Mouse (Mus musculus) hindbrain, embryonic 10.5 days (tissue): Measurements from ENCODE around the gene Ppp6c. TPM values are rescaled to one million over a fixed set of nuclear protein-coding genes. Genes with fewer than 3 reads are reported as not detected.
"Not testable (repeated sequence)": the region's sequence is repeated elsewhere in the genome, so short reads cannot be mapped to it uniquely, and the experiment has no call there.

Experiments used
- DNase-seq: peaks from one replicate; pipeline ENCODE4 v3.0.0-alpha.2; 2017; ENCODE audit warnings: low spot score
- H3K27ac ChIP-seq: fragments of 300-500 bp; sonication (generic); 2 replicates; pipeline ENCODE4 v1.5.1; 2016; ENCODE audit warnings: mild to moderate bottlenecking, moderate library complexity
- H3K27me3 ChIP-seq: fragments of 300-500 bp; sonication (generic); 2 replicates; pipeline ENCODE4 v1.6.1; 2016; ENCODE audit warnings: mild to moderate bottlenecking; ENCODE audit not compliant: poor library complexity, insufficient read depth, severe bottlenecking
- H3K36me3 ChIP-seq: fragments of 300-500 bp; sonication (generic); 2 replicates; pipeline ENCODE4 v1.6.1; 2016; ENCODE audit warnings: mild to moderate bottlenecking, moderate library complexity
- H3K4me1 ChIP-seq: fragments of 300-500 bp; sonication (generic); replicated peaks from 2 replicates; pipeline ENCODE4 v1.6.1; 2016; ENCODE audit warnings: mild to moderate bottlenecking
- H3K4me3 ChIP-seq: fragments of 300-500 bp; sonication (generic); 2 replicates; pipeline ENCODE4 v1.5.1; 2016; ENCODE audit warnings: mild to moderate bottlenecking, moderate library complexity
- H3K9me3 ChIP-seq: fragments of 300-500 bp; sonication (generic); 2 replicates; pipeline ENCODE4 v1.6.1; 2016; ENCODE audit warnings: mild to moderate bottlenecking, moderate library complexity
- WGBS: fragments of 180-500 bp; shearing (Covaris S2); methylation state at CpG from one replicate; pipeline ENCODE4 v1.1.7; 2016; 5-methylcytosine and 5-hydroxymethylcytosine counted together
- polyA plus RNA-seq: library from polyadenylated mRNA; unstranded; fragments of >200 nt; fragmentation: Nextera tagmentation; extraction: Ambion mirVana; gene quantifications from 2 replicates; pipeline ENCODE4 v1.2.1, GENCODE M21; 2016

Ppp6c gene
- 80.0 and 85.8 TPM in 2 replicates for polyA plus RNA-seq

GRCm38 (mm10) chr2:39226019-39226640 is at the start of gene Ppp6c:
Gene Ppp6c, minus strand, starts transcription at chr2:39226451.
- no peaks in the 10 kb centered on the region for H3K36me3 ChIP-seq
- H3K4me3 ChIP-seq, result peak within 1 kb of the TSS; percentile 74
- peak; percentile 95 for DNase-seq
- WGBS, result under 1% methylated on average over 56 of the region's 56 CpGs
- H3K27ac ChIP-seq, result peak within 1 kb of the TSS; percentile 93
- no peaks in the 10 kb centered on the region for H3K27me3 ChIP-seq
- peaks cover 17% of the 10 kb centered on the region for H3K4me1 ChIP-seq
- H3K9me3 ChIP-seq, result no peaks in the 10 kb centered on the region

GRCm38 (mm10) chr2:39268357-39268756 is 42.1 kb upstream of the Ppp6c start:
- peak; percentile 10 for DNase-seq
- no peaks in the 10 kb centered on the region for H3K36me3 ChIP-seq
- no peaks in the 10 kb centered on the region for H3K4me1 ChIP-seq
- no peaks in the 10 kb centered on the region for H3K27me3 ChIP-seq
- peaks cover 12% of the 10 kb centered on the region; the same call in 1 of the 2 replicates for H3K9me3 ChIP-seq
- no peak overlapping the region for H3K27ac ChIP-seq
- 60% methylated on average over 3 of the region's 3 CpGs for WGBS
- no peak overlapping the region for H3K4me3 ChIP-seq

GRCm38 (mm10) chr2:39252275-39252674 is 26.0 kb upstream of the Ppp6c start:
- not testable (repeated sequence) for H3K4me1 ChIP-seq, DNase-seq, H3K4me3 ChIP-seq, H3K27me3 ChIP-seq, H3K36me3 ChIP-seq, H3K9me3 ChIP-seq, H3K27ac ChIP-seq
- WGBS, result 95% methylated on average over 11 of the region's 11 CpGs

DNA sequence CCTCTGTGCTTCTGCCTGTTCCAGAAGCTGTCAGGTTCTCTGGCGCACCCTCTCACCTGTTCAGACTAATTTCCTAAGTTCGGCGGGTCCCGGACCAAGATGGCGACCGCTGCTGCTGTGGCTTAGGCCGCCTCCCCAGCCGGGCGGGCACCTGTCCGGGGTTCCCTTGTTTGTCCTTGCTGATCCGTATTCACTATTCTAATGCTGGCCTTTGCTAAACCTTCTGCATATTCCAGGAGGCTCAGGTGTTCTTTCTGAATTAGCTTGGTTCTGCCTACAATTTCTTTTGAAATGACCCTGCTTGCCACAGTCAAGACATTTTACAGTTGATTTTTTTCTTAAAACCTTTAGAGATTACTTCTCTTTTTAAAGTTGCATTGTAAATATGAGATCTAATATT is 20.6 kb upstream of the Ppp6c start:
- not testable (repeated sequence) for H3K4me1 ChIP-seq, H3K27ac ChIP-seq, H3K36me3 ChIP-seq, DNase-seq, H3K27me3 ChIP-seq, H3K4me3 ChIP-seq, H3K9me3 ChIP-seq
- WGBS, result 91% methylated on average over 10 of the region's 11 CpGs

- peak overlapping the region; percentile 93 for H3K27ac ChIP-seq
- peaks cover 17% of the 10 kb centered on the region for H3K4me1 ChIP-seq
- no peaks in the 10 kb centered on the region for H3K27me3 ChIP-seq
- no peak for DNase-seq
- H3K36me3 ChIP-seq, result no peaks in the 10 kb centered on the region
- peak overlapping the region; percentile 74 for H3K4me3 ChIP-seq
- WGBS, result 28% methylated on average over 3 of the region's 3 CpGs
- no peaks in the 10 kb centered on the region for H3K9me3 ChIP-seq
These were observed 480 bp upstream of the Ppp6c start for GRCm38 (mm10) chr2:39226731-39227130.

GRCm38 (mm10) chr2:39225331-39226018 is 776 bp downstream of the Ppp6c start:
- not testable (repeated sequence) for H3K36me3 ChIP-seq, H3K27me3 ChIP-seq, H3K9me3 ChIP-seq
- peak overlapping the region; percentile 93 for H3K27ac ChIP-seq
- H3K4me3 ChIP-seq, result peak overlapping the region; percentile 74
- DNase-seq, result peak; percentile 21
- peaks cover 17% of the 10 kb centered on the region for H3K4me1 ChIP-seq
- 4% methylated on average over 36 of the region's 36 CpGs for WGBS

GRCm38 (mm10) chr2:39224621-39225020 is 1.6 kb downstream of the Ppp6c start:
- Histone ChIP-seq H3K4me1 (peaks cover 17% of the 10 kb centered on the region), H3K27ac (no peak overlapping the region), H3K4me3 (peak overlapping the region; percentile 74), H3K9me3 (no peaks in the 10 kb centered on the region), H3K36me3 (no peaks in the 10 kb centered on the region), H3K27me3 (no peaks in the 10 kb centered on the region)
- DNase-seq, result no peak

DNA sequence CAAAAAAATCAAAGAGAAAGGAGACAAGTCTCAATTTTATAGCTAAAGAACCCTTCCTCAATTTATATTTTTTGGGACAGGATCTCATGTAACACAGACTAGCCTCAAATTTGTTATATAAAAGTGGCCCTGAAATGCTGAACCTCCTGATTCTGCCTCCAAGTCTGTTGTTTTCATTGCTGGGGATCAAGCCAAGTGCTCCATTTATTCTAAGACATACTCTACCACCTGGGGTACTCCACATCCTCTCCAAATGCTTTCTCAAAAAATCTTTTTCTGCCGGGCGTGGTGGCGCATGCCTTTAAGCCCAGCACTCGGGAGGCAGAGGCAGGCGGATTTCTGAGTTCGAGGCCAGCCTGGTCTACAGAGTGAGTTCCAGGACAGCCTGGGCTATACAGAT is 6.2 kb downstream of the Ppp6c start:
- Histone ChIP-seq H3K4me3 (no peak overlapping the region), H3K4me1 (peaks cover 10% of the 10 kb centered on the region), H3K27me3 (no peaks in the 10 kb centered on the region), H3K9me3 (no peaks in the 10 kb centered on the region), H3K36me3 (no peaks in the 10 kb centered on the region), H3K27ac (no peak overlapping the region)
- 98% methylated on average over 6 of the region's 6 CpGs for WGBS
- DNase-seq, result no peak

DNA sequence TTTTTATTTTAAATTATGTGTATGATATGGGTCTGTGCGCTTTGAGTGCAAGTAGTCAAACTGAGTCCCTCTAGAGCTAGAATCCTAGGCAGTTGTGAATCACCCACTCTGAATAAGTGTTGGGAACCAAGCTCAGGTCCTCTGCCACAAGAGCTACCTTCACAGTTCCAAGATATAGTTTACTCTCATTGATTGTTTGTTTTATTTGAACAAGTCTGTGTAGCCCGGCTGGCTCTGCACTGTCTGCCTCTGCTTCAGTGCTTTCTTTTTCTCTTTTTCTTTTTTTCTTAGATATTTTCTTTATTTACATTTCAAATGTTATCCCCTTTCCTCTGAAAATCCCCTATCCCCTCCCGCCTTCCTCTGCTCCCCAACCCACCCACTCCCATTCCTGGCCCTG is 7.2 kb downstream of the Ppp6c start:
- no peak for DNase-seq
- no peak overlapping the region for H3K27ac ChIP-seq
- no peaks in the 10 kb centered on the region for H3K27me3 ChIP-seq
- no peak overlapping the region for H3K4me3 ChIP-seq
- H3K9me3 ChIP-seq, result no peaks in the 10 kb centered on the region
- peaks cover under 1% of the 10 kb centered on the region; the same call in 1 of the 2 replicates for H3K4me1 ChIP-seq
- no peaks in the 10 kb centered on the region for H3K36me3 ChIP-seq
- 93% methylated on average over 3 of the region's 3 CpGs for WGBS

DNA sequence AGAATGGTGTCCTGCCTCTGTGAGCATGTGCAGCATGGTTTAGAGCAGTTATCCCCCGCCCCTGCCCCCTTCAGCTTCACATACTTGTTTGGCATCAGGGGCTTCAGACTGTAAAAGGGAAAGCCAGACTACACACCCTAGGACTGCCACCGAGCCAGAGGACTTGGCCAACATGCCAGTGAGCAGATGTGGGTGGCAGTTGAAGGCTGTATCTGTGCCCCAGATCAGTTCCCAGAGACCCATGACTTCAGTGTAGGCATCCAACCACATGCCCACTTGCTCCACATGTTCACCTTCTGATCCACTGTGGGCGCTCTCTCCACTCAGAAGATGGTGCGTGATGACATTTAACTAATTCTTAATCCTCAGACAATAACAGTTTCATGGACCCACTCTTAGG is 9.1 kb downstream of the Ppp6c start:
- WGBS, result 89% methylated on average over 4 of the region's 4 CpGs
- no peaks in the 10 kb centered on the region for H3K4me1 ChIP-seq
- no peak overlapping the region for H3K4me3 ChIP-seq

GRCm38 (mm10) chr2:39210738-39211137 is 15.5 kb downstream of the Ppp6c start:
- H3K4me3 ChIP-seq, result no peak overlapping the region
- WGBS, result 95% methylated on average over 4 of the region's 4 CpGs

More for the DNA sequence above, 9.1 kb downstream of the Ppp6c start:
- Histone ChIP-seq H3K27me3 (no peaks in the 10 kb centered on the region), H3K9me3 (no peaks in the 10 kb centered on the region), H3K27ac (no peak overlapping the region), H3K36me3 (no peaks in the 10 kb centered on the region)
- DNase-seq, result no peak

GRCm38 (mm10) chr2:39203359-39203758 is 22.9 kb downstream of the Ppp6c start:
- peaks cover 72% of the 10 kb centered on the region for H3K36me3 ChIP-seq
- H3K9me3 ChIP-seq, result no peaks in the 10 kb centered on the region
- no peak overlapping the region for H3K27ac ChIP-seq
- no peaks in the 10 kb centered on the region for H3K27me3 ChIP-seq
- WGBS, result 91% methylated on average over 2 of the region's 2 CpGs
- no peak for DNase-seq
- H3K4me3 ChIP-seq, result no peak overlapping the region
- H3K4me1 ChIP-seq, result no peaks in the 10 kb centered on the region

More at GRCm38 (mm10) chr2:39210738-39211137, 15.5 kb downstream of the Ppp6c start:
- H3K27ac ChIP-seq, result no peak overlapping the region
- no peaks in the 10 kb centered on the region for H3K27me3 ChIP-seq
- H3K36me3 ChIP-seq, result peaks cover 28% of the 10 kb centered on the region
- H3K4me1 ChIP-seq, result no peaks in the 10 kb centered on the region
- no peak for DNase-seq
- H3K9me3 ChIP-seq, result no peaks in the 10 kb centered on the region

- Histone ChIP-seq H3K27ac (no peak overlapping the region), H3K36me3 (peaks cover 27% of the 10 kb centered on the region), H3K4me3 (no peak overlapping the region), H3K4me1 (peaks cover 3% of the 10 kb centered on the region; the same call in 1 of the 2 replicates), H3K27me3 (no peaks in the 10 kb centered on the region), H3K9me3 (no peaks in the 10 kb centered on the region)
- 95% methylated on average over 2 of the region's 2 CpGs for WGBS
- no peak for DNase-seq
These were observed 31.4 kb downstream of the Ppp6c start for GRCm38 (mm10) chr2:39194809-39195208.
